Mouse (Mus musculus): Measurements from ENCODE around the gene Tmem201.
A peak's percentile ranks its signal among the peaks of the same experiment; 100 is the strongest.

The Tmem201 gene

DNA sequence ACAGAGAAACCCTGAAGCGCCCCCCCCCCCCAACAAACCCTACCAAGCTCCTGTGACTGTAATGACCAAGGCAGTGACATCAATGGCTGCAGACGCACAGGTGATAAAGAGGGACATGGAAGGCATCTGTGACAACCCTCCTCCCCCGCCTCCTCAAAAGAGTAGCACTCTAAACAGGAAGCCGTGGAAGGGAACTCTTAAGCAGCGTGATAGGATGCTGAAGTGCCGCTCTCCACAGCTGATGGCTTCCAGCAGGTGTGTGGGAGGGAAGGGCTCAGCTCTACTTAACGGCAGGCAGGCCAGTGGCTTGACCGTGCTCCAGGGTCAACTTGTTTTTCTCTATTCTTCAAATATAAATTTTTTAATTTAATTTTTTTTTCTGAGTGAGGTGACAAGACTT, 16.7 kb downstream of the Tmem201 start:
- no peak for ATAC-seq (ENCODE audit: low TSS enrichment)

DNA sequence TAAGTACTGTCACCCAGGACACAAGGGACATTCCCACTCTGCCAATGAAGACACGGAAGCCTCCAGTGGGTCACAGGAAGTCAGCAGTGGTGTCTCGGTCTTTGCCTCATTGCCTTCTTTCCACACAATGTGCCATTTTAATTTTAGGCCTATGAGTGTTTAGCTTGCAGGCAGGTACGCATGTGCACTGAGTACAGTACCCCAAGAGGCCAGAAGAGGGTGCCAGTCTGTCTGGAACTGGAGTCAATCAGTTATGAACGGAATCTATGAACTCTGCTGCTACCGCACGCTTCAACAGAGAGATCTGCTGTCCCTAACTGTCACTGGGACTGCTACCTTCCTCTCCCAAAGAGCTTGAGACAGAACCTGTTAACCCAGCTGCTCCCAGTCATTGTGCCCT, 18.2 kb downstream of the Tmem201 start:
- ATAC-seq (ENCODE audit: low TSS enrichment): peak; percentile 52; the same call in 1 of the 2 replicates

DNA sequence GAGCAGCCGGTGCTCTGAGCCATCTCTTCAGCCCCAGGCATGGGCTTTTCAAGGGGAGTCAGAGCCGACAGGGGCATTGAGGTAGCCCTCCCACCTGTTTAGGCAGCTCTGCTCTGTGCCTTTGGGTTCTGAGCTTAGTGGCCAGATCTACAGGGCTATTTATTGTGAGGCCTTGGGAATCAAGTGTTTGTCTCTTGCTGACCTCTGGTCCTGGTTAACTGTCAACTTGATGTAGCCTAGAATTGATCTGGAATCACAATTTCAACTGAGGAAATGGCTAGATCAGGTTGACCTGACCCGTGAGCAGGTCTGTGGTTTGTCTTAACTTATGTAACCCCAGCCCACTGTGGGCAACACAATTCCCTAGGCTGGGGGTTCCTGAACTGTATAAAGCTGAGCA, 23.3 kb downstream of the Tmem201 start:
- no peak for ATAC-seq (ENCODE audit: low TSS enrichment)

DNA sequence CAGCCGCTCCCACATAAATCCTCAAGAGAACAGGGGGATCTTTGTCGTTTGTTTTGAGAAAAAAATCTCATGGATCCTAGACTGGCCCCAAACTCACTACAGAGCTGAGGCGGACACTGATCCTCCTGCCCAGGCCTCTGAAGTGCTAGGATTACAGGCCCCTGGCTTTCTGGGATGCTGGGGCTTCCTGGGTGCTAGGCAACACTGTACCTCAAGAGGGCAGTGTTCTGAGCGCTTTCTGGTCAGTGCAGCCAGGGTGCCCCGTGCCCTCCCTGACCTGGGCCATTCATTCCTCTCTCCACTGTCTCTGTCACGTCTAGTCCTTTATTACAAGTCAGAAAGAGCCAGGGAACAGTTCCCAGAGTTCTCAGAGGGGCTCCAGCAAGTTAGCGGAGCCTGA, 25.9 kb downstream of the Tmem201 start:
- ATAC-seq (ENCODE audit: low TSS enrichment): peak; percentile 33; the same call in 1 of the 2 replicates

DNA sequence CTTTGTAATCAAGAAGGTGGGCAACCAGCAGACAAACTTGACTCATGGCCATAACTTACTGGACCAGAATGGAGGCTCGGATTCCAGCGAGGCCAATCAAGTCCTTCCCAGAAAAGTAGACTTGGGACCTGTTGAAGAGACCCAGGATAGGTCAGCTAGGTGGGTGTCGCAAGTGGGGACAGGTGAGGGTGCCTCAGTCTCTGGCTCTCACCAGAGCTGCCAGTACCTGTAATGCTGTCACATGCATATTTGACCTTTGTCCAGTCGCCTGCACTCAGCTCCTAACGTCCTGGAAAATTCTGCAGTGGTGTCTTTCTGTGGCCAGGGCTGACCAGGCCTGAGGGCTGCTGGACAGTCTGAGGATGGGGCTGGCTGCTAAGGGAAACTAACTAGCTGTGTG, 26.4 kb downstream of the Tmem201 start:
- no peak for ATAC-seq (ENCODE audit: low TSS enrichment)

DNA sequence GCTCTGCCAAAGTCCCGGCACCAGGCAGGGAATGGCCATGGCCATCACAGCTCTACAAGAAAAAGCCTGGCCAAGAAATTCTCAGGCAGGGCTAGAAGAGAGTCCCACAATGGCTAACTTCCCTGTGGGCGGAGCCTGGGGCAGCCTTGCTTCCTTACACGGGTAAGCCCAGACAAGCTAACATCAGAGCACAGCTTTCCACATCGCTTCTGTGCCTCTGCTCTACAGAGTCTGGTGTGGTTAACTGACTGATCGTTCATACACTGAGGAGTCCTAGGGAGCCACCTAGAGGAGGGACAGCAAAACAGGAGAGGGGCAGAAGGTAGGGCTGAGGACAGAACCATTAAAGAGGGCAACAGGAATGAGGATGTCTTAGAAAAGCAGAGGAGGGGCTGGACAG, 27.3 kb downstream of the Tmem201 start:
- ATAC-seq (ENCODE audit: low TSS enrichment): peak; percentile 96

DNA sequence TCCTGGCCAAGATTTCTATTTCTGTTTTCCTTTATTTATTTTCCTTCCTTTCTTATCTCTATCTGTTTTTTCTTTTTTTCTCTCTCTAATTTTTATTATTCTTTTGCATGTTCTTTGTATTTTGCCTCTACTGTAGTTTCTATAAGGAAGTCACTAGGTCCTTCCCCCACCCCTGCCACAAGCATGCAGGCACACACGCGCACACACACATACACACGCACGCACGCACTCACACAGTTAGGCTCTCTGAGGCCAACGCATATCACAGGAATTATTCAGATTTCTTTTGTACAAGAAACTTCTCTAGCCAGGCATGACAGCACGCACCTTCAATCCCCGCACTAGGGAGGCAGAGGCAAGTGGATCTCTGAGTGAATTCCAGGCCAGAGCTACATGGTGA, 31.9 kb downstream of the Tmem201 start:
- ATAC-seq (ENCODE audit: low TSS enrichment): no peak

DNA sequence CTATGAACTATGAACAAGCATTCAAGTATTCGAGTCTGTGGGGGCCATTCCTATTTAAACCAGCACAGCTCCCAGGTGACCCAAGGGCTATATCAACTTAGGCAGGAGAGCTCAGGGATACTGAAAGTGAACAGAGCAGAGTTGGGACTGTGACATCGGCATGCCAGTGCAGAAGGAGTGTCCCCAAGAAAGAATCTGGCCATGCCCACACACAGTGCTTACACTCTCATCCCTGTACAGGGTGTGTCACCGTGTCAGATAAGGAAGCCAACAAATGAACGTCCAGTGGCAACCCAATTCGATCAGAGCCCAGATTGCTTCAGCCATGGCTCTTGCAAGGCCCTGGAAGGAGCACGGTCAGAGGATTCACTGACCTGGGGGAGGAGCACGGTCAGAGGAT, 32.5 kb downstream of the Tmem201 start:
- no peak for ATAC-seq (ENCODE audit: low TSS enrichment)

DNA sequence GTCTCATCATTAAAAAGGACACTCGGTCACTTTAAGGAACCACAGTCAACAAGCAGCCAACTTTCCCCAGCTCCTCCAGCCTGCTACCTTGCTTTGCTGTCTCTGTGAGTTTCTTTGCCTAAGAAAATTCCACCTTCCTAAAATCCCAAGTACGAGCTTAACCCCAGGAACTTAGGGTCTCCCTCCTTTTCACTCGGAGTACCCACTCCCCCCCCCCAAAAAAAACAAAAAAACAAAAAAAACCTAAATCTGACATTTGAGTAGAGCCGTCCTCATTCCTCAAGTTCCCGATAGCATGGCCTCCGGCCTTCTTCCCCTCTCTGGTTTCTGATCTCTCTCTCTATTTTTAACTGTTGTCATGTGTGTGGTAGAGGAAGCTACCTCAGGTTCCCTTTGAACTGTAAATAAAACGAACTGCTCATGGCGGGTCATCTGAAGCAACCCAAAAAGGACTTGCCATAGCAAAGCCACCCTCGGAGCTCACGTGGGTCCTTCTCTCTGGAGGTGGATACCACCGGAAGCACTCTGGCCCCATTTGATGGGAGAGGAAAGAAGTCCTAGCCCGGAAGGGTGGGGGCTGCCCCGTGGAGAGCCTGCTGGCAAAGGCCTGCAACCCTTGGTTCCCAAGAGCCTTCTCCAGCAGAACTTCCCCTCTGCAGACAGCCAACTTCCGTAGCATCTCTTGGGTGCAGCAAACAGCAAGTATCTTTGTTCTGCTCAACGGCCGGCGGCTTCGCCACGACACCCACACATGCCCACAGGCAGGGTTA, 35.4 kb downstream of the Tmem201 start, which contains the start of gene Pik3cd:
Pik3cd (minus strand) TSS at position 362 of the 770 bp plus-strand sequence.
- no peak for ATAC-seq (ENCODE audit: low TSS enrichment)

DNA sequence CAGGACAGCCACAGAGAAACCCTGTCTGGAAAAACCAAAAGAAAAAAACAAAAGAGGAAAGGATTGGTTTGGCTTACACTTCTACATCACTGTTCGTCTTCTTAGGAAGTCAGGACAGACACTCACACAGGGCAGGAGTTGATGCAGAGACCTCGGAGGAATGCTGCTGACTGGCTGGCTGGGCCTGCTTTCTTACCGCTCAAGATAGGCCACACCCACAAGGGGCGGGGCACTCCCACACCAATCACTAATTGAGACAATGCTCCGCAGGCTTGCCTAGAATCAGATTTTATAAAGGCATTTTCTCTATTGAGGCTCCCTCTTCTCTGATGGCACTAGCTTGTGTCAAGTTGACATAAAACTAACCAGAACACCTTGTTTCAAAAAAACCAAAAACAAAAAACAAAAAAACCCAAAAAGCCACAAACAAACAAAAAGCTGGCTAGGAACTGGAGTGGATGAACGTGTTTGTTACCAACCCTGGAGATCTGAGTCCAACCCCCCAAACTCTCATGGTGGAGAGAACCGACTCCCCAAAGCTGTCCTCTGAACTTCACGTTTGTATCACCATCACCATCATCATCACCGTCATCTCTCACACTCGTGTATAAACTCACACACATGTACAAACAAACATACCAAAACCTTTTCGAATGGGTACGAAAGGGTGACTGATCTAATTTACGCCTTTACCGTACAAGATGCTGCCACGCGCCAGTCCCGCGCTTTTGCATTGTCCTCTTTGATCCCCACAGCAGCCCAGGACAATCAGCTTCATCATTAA, 36.2 kb downstream of the Tmem201 start:
- no peak for ATAC-seq (ENCODE audit: low TSS enrichment)

DNA sequence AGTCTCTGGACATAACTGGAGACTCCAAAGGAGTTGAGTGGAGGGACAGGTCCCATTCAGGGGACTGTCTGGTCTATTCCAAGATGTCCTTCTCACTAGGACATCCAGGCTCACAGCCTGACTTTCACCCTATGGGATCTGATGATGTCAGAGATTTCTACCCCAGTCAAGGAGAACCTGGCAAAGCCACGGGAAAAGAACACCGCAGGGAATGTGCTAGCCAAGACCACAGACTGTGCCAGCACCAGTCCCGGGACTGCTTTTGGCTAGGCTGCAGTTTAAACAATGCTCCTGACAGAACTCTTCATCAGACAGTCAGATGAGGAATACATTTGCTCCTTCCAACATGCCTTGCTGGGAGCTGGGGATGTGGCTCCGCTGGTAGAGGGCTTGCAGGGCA, 37.9 kb downstream of the Tmem201 start:
- ATAC-seq (ENCODE audit: low TSS enrichment): no peak

DNA sequence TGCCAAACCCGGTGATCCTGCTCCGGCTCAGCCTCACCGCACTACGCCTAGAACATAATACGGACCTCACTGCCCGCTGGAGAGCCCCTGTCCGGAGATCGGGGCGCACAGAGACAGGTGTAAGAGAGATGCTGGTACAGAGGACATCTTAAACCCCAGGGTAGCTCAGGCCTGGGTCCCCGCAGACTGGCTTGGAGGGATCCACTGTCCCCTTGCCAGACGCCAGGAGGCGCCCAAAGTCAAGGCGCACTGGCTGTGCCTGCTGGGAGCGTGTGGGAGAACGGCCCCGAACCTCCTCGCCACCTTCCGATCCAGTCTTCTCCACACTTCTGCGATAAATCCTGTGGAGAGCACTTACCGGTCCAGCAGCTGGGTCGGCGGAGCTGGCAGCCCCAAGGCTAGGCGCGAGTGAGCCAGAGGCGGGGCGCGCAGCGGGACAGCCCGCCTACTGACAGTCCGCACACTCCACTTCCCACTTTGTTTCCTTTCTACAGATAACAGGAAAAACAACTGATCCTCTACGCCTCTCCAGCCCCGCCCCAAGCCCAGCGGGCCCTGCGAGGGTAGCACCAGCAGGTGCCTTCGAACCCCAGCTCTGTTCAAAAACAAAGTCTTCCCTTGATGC, 39.5 kb downstream of the Tmem201 start:
- peak; percentile 89 for ATAC-seq (ENCODE audit: low TSS enrichment)

DNA sequence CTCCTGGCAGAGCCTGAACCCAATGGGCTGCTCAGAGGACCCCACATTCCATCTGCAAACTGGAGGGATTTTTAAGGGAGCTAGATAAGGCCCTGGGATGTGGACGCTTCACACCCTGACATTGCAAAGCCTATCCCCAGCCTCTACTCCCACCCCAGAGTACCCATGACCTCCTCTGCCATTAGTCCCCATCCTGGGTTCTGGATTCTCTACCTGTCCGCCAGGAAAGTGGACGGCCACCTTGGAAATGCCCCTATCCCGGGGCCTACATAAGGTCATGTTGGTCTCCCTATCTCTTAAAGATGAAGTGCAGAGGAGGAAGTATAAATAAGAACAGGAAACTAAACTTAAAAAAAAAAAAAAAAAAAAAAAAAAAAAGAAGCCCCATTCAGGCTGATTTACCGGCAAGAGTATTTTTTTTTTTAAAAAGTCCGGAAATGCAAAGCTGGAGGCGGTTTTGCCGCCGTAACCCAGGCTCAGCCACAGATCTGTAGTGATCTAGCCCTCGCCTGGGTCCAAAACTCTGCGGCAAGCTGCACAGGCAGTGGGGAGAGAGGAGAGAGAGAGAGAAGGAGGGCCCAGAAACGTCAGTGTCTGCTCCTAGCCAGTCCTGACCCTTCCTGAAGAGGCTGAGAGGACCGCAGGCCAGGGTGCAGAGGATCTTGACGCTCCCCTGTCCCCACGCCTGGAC, 40.2 kb downstream of the Tmem201 start:
- ATAC-seq (ENCODE audit: low TSS enrichment): peak; percentile 36; the same call in 1 of the 2 replicates

DNA sequence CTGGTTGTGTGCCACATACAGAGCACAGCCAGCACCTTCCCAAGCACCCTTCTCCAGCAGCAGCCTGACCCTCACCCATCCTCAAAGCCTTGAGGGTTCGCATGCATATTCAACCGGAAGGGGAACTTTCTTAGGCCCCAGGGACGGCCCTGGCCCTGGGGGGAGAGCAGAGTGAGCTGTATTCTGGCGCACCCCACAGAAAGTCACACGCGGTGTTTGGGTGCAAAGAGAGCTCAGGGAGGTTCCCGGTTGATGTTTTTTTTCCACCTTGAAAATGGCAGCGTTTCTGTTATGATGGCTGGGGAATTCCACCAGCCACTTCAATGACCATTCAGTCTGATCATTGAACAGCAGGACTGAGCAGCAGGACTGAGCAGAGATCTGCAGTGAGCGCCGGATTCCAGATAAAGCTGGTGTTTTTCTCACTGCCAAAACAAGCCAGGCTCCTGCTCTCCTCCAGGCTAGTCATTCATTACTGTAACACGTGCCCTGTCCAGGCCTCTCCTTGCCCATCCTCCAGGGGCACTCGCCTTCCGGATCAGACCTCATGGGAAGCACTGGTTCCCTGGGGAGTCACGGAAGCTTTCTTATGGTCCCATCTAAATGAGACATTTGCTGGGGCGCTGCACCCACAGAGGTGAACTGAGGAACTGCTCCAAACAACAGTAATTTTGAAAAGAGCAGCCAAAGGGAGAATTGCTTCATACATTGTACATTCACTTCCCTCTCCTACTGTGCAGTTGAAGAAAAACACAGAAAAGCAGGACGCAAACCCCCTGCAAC, 41.5 kb downstream of the Tmem201 start:
- ATAC-seq (ENCODE audit: low TSS enrichment): no peak

DNA sequence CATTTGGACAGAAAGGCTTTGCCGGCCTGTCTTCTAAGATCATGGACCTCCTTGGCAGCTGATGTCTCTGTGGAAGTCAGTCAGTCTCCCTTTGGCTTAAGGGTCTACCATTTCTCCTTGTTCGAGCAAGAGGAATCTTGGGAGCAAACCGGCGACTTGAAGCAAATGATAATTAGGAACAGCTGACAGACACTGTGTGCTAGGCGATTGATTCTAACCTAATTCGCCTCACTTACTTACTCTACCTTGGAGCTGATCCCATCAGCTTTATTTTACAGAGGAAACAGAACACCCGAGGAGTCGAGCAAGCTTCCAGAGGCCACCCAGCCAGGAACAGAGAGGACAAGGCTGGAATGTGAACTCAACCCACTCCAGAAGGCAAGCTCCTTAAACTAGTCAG, 46.5 kb downstream of the Tmem201 start:
- no peak for ATAC-seq (ENCODE audit: low TSS enrichment)

DNA sequence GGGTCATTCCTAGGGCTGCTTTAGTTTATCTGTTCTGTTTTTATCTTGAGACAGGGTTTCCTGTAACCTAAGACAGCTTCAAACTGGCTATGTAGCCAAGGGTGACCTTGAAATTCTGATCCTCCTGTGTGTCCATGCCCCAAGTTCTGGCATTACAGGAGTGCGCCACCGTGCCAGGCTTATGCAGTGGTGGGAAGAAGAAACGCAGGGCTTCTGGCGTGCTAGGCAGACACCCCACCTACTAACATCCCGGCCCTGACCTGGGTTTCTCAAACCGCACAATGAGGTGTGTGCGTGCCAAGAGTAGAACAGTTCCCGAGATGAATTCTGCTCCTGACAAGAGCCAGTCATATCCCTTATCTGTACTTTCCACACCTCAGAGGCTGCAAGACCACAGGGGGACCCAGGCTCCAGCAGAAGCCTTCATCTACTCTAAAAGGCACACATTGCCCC, 47.0 kb downstream of the Tmem201 start:
- ATAC-seq (ENCODE audit: low TSS enrichment): no peak

DNA sequence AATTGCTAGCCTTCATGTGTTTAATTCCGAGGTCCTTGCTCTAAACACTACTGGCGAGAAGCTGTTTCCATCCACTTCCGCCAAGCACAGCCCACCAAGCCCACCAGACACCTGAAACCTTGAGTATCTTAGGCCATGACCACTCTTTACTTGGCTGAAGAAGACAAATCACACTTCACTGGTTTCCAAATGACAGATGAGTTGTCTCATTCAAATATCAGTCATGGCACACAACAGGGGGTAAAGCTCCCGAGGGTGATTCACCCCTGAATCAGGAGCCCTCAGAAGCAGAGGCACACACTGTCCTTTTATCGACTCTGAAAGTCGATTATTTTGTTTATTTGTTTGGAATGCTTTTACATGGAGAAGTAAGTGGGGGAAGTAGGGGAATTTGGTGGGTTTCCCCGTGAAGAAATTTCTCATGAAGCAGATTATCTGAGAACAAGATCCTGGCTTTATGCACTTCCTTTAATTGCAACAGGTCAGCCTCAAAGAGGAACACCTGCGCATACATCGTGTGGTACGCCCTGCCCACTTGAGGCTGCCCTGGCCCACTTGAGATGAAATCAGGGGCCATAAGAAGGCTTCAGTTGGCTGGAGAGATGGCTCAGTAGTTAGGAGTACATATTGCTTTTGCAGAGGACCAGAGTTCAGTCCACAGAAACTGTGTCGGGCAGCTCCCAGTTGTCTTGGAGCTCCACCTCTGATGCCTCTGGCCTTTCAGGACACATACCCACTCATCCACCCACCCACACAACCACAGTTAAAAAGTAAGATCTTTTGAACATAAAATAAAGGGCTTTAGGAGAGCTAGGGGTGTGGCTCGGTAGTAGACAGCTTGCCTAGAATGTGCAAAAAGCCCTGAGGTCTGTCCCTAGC, 47.8 kb downstream of the Tmem201 start:
- ATAC-seq (ENCODE audit: low TSS enrichment): no peak

DNA sequence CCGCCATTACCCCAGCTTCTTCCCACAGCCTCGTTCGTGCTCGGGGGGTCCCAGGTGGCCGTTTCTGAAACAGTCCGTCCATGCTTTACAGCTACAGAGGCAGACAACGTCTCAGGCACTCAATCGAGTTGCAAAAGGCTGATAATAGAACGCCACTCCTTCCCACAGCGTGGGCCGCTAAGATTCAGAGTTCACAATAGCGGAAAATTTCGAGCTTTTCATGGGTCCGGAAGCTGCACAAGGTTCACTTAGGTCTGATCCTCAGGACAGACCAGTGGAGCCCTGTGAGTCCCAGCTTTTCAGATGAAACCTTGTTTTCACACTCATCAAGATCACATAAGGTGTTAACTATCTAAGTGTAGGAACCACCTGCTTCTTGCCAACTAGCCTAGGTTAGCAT, 49.0 kb downstream of the Tmem201 start:
- no peak for ATAC-seq (ENCODE audit: low TSS enrichment)

DNA sequence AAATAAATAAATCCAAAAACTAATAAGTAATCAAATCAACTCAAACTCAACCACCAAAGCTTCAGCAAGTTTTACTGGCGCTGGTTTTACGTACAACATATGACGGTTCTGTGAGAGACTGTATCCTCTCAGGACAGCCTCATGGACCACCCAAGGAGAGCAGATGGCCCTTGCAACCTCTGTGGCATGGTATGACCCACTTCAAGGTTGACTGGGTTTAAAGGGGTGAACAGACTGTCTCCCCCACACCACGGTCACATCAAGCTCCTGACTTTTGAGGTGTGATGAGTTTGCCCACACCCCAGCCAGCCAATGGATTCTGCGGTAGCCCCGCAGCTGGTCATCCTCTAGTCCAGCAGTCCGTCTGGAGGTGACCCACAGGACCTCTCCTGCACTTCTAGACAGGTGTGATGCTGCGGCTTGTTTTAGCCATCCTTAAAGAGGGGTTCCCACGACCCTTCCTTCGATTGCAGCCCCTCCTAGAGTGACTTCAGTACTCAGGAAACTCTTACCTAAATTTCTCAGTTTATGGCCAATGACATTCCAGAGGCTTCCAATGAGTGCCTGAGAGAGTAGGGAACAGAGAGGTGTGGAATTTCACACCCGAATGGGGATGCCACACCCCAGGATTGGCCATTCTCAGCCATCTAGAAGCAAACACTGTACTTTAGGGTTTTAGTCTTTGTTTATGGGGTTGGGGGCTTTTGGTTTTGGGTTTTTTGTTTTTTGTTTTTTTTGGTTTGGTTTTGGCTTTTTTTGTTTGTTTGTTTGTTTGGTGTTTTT, 52.8 kb downstream of the Tmem201 start:
- no peak for ATAC-seq (ENCODE audit: low TSS enrichment)
